Mouse (Mus musculus) midbrain, embryonic 14.5 days (tissue): Measurements from ENCODE around the gene Sdr39u1. TPM values are rescaled to one million over a fixed set of nuclear protein-coding genes. Genes with fewer than 3 reads are reported as not detected.

Experiments
- ATAC-seq: fragments of 200-750 bp; cut with Nextera tagmentation; 2 replicates; pipeline ENCODE4 v1.8.0; 2017; ENCODE audit warnings: moderate number of reproducible peaks, moderate library complexity; ENCODE audit not compliant: low FRiP score, low TSS enrichment
- DNase-seq: peaks from one replicate; pipeline ENCODE4 v3.0.0-alpha.2; 2015
- H3K27ac ChIP-seq: fragments of 300-500 bp; sonication (generic); replicated peaks from 2 replicates; pipeline ENCODE4 v1.5.1; 2014; ENCODE audit warnings: mild to moderate bottlenecking, low read depth, low read length, moderate library complexity
- H3K27me3 ChIP-seq: fragments of 300-500 bp; sonication (generic); 2 replicates; pipeline ENCODE4 v1.6.1; 2014; ENCODE audit warnings: low read length, control low read depth, mixed read lengths; ENCODE audit not compliant: control insufficient read depth, insufficient read depth
- H3K36me3 ChIP-seq: fragments of 300-500 bp; sonication (generic); 2 replicates; pipeline ENCODE4 v1.6.1; 2014; ENCODE audit warnings: low read length, control low read depth; ENCODE audit not compliant: control insufficient read depth, insufficient read depth
- H3K4me1 ChIP-seq: fragments of 300-500 bp; sonication (generic); 2 replicates; pipeline ENCODE4 v1.6.1; 2014; ENCODE audit warnings: mild to moderate bottlenecking, antibody characterized with exemption, low read length, control low read depth; ENCODE audit not compliant: control insufficient read depth, insufficient read depth
- H3K4me2 ChIP-seq: fragments of 300-500 bp; sonication (generic); 2 replicates; pipeline ENCODE4 v1.6.1; 2014; ENCODE audit warnings: mild to moderate bottlenecking, low read length, moderate library complexity
- H3K4me3 ChIP-seq: fragments of 300-500 bp; sonication (generic); replicated peaks from 2 replicates; pipeline ENCODE4 v1.5.1; 2014; ENCODE audit warnings: low read depth, low read length
- H3K9ac ChIP-seq: fragments of 300-500 bp; sonication (generic); replicated peaks from 2 replicates; pipeline ENCODE4 v1.6.1; 2014; ENCODE audit warnings: mild to moderate bottlenecking, low read length, moderate library complexity
- H3K9me3 ChIP-seq: fragments of 300-500 bp; sonication (generic); 2 replicates; pipeline ENCODE4 v1.6.1; 2016; ENCODE audit warnings: low read length, control low read depth, mixed read lengths; ENCODE audit not compliant: control insufficient read depth
- WGBS: fragments of 180-500 bp; shearing (Covaris S2); extraction: QIAGEN DNeasy Blood & Tissue Kit; methylation state at CpG from one replicate; pipeline ENCODE4 v1.1.7; 2014; 5-methylcytosine and 5-hydroxymethylcytosine counted together
- polyA plus RNA-seq: library from polyadenylated mRNA; unstranded; fragments of >200 nt; fragmentation: Nextera tagmentation; extraction: Ambion mirVana; gene quantifications from 2 replicates; pipeline ENCODE4 v1.2.1, GENCODE M21; 2014

The Sdr39u1 gene
- polyA plus RNA-seq, 1 experiment from 2014 or later: 125 TPM

- DNase-seq (peak; percentile 87), ATAC-seq (peak; percentile 82)
- H3K4me2 ChIP-seq: peak within 1 kb of the TSS; percentile 80
- H3K9ac ChIP-seq: peak within 1 kb of the TSS; percentile 79
- peak within 1 kb of the TSS; percentile 87 for H3K27ac ChIP-seq
- H3K4me1 ChIP-seq: peaks cover 39% of the 10 kb centered on the region
- WGBS: under 1% methylated on average over 33 of the region's 33 CpGs
- peak within 1 kb of the TSS; percentile 70 for H3K4me3 ChIP-seq
- no peaks in the 10 kb centered on the region for H3K27me3 ChIP-seq
- H3K9me3 ChIP-seq: no peaks in the 10 kb centered on the region
- H3K36me3 ChIP-seq: no peaks in the 10 kb centered on the region
These were observed 46.3 kb downstream of the Sdr39u1 start, which contains the start of gene Nynrin for GRCm38 (mm10) chr14:55853621-55854285. Gene Nynrin, plus strand, starts transcription at chr14:55854010.

GRCm38 (mm10) chr14:55852646-55853551 is 47.2 kb downstream of the Sdr39u1 start:
- Histone ChIP-seq H3K9me3 (no peaks in the 10 kb centered on the region), H3K27me3 (no peaks in the 10 kb centered on the region), H3K4me2 (peak overlapping the region; percentile 80), H3K9ac (peak overlapping the region; percentile 79), H3K4me3 (peak overlapping the region; percentile 70), H3K4me1 (peaks cover 37% of the 10 kb centered on the region), H3K27ac (peak overlapping the region; percentile 87), H3K36me3 (no peaks in the 10 kb centered on the region)
- WGBS: 3% methylated on average over 11 of the region's 11 CpGs
- DNase-seq (peak; percentile 72), ATAC-seq (peak; percentile 70)

- H3K27ac ChIP-seq: no peak overlapping the region
- 74% methylated on average over 6 of the region's 6 CpGs for WGBS
- no peaks in the 10 kb centered on the region for H3K9me3 ChIP-seq
- H3K4me2 ChIP-seq: no peak overlapping the region
- no peak overlapping the region for H3K4me3 ChIP-seq
- H3K27me3 ChIP-seq: no peaks in the 10 kb centered on the region
- no peaks in the 10 kb centered on the region for H3K36me3 ChIP-seq
- ATAC-seq (no peak), DNase-seq (no peak)
- H3K4me1 ChIP-seq: peaks cover 18% of the 10 kb centered on the region
- H3K9ac ChIP-seq: no peak overlapping the region
These were observed 49.2 kb downstream of the Sdr39u1 start for GRCm38 (mm10) chr14:55850885-55851284.

Other genes starting within 250 kb of the Sdr39u1 start
- 74.8 and 78.9 TPM in 2 replicates for gene Mdp1, start 239.8 kb downstream of the Sdr39u1 start, polyA plus RNA-seq
- gene Gmpr2, start 228.4 kb downstream of the Sdr39u1 start, polyA plus RNA-seq: 41.0 and 42.3 TPM in 2 replicates
- gene Nedd8, start 228.2 kb downstream of the Sdr39u1 start, polyA plus RNA-seq: 529 and 660 TPM in 2 replicates
- gene Tinf2, start 218.5 kb downstream of the Sdr39u1 start, polyA plus RNA-seq: 23.4 and 26.9 TPM in 2 replicates
- 0.14 and 0.36 TPM in 2 replicates for gene Tgm1, start 186.4 kb downstream of the Sdr39u1 start, polyA plus RNA-seq
- 39.4 and 48.5 TPM in 2 replicates for gene Rabggta, start 178.0 kb downstream of the Sdr39u1 start, polyA plus RNA-seq
- gene Dhrs1, start 154.6 kb downstream of the Sdr39u1 start, polyA plus RNA-seq: 60.1 and 65.1 TPM in 2 replicates
- 25.0 and 31.2 TPM in 2 replicates for gene Nop9, start 154.6 kb downstream of the Sdr39u1 start, polyA plus RNA-seq
- gene Cideb, start 141.8 kb downstream of the Sdr39u1 start, polyA plus RNA-seq: 0.18 and 0.19 TPM in 2 replicates
- 0.32 and 0.69 TPM in 2 replicates for gene Ltb4r2, start 138.9 kb downstream of the Sdr39u1 start, polyA plus RNA-seq
- 0.77 TPM in 1 of 2 replicates, not detected in the other for gene Ltb4r1, start 134.3 kb downstream of the Sdr39u1 start, polyA plus RNA-seq
- 2.4 and 3.2 TPM in 2 replicates for gene Adcy4, start 116.2 kb downstream of the Sdr39u1 start, polyA plus RNA-seq
- 0.77 and 1.8 TPM in 2 replicates for gene Ripk3, start 111.4 kb downstream of the Sdr39u1 start, polyA plus RNA-seq
- gene Nfatc4, start 77.1 kb downstream of the Sdr39u1 start, polyA plus RNA-seq: 6.2 and 8.7 TPM in 2 replicates
- gene Nynrin, start 46.3 kb downstream of the Sdr39u1 start, polyA plus RNA-seq: 6.5 and 11.2 TPM in 2 replicates
- 0.19 and 0.20 TPM in 2 replicates for gene Cbln3, start 15.9 kb downstream of the Sdr39u1 start, polyA plus RNA-seq
- 6.5 and 7.1 TPM in 2 replicates for gene Khnyn, start 15.3 kb downstream of the Sdr39u1 start, polyA plus RNA-seq
- gene Cma1, start 44.4 kb upstream of the Sdr39u1 start, polyA plus RNA-seq: 0.26 TPM in 1 of 2 replicates, not detected in the other
- not detected in 2 replicates for gene Cma2, start 50.7 kb upstream of the Sdr39u1 start, polyA plus RNA-seq
- not detected in 2 replicates for gene Mcpt1, start 117.7 kb upstream of the Sdr39u1 start, polyA plus RNA-seq
- gene Mcpt9, start 130.2 kb upstream of the Sdr39u1 start, polyA plus RNA-seq: not detected in 2 replicates
- gene Mcpt2, start 141.7 kb upstream of the Sdr39u1 start, polyA plus RNA-seq: not detected in 2 replicates
- not detected in 2 replicates for gene Mcpt4, start 162.0 kb upstream of the Sdr39u1 start, polyA plus RNA-seq
- gene Mcpt8, start 185.0 kb upstream of the Sdr39u1 start, polyA plus RNA-seq: not detected in 2 replicates
- gene Ctsg, start 202.3 kb upstream of the Sdr39u1 start, polyA plus RNA-seq: not detected in 2 replicates
- gene Gzme, start 220.3 kb upstream of the Sdr39u1 start, polyA plus RNA-seq: not detected in 2 replicates
- gene Gzmd, start 232.3 kb upstream of the Sdr39u1 start, polyA plus RNA-seq: not detected in 2 replicates